Mouse (Mus musculus): ENCODE results near the gene Arid3c. TPM values are rescaled to one million over a fixed set of nuclear protein-coding genes. Genes with fewer than 3 reads are reported as not detected.
"Not testable (repeated sequence)": the region's sequence is repeated elsewhere in the genome, so short reads cannot be mapped to it uniquely, and the experiment has no call there.

Gene Arid3c
- polyA plus RNA-seq (2012; rRNA removed), result not detected in 2 replicates

DNA sequence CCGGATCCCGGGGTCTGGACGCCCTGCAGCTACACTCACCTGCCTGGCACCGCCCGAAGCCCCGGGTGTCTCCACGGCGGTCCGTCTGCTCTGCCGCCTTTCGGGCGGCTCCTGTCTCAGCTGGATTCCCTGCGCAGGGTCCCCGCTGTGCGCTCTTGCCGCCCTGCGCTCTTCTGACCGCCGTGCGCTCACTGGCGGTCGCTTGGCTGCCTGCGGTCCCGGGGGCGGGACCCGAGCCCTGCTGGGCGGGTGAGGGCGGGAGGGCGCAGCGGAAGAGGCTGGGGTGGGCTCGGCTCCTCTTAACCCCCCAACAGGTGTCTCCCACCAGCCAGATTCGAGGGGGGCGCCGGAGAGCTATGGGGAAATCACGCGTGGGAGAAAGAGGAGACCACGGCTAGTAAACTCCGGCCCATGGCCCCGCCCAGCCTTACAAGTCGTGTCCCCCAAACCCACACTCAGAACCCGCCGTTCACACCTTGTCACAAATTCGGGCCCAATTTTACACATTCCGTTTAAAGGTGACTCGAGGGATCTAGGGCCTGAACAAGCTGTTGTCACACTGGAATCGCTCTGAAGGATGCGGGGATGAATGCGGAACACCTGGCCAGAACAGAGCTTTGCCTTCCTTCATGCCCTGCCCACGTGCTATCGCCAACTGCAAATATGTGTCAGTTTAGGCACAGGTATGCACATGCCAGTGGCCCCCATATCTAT lies at the start of gene Arid3c:
Gene Arid3c (minus strand): TSS at position 91 of the 714 bp plus-strand sequence.
- no peak for DNase-seq
- Histone ChIP-seq H3K4me1 (ENCODE audit: control insufficient read depth, insufficient read depth, low read length) (no peaks in the 10 kb centered on the region), H3K27me3 (replicated peaks; ENCODE audit: control insufficient read depth, insufficient read depth, low read length) (peaks cover 5% of the 10 kb centered on the region), H3K27ac (ENCODE audit: insufficient read depth, low read depth, low read length) (no peak within 1 kb of the TSS), H3K4me3 (ENCODE audit: insufficient read depth, low read depth, low read length) (0 out of 2 replicates have a peak within 1 kb of the TSS, but pooled peaks have one; percentile 9), H3K36me3 (ENCODE audit: control insufficient read depth, insufficient read depth, low read length) (no peaks in the 10 kb centered on the region)
- TF ChIP-seq POLR2A (IDR thresholded peaks at IDR 0.05; ENCODE audit: low read depth, low read length) (no peak), CTCF (conservative IDR thresholded peaks at IDR 0.05; ENCODE audit: insufficient read depth, insufficient read length, low read depth, low read length) (no peak)
- 2% methylated on average over 50 of the region's 50 CpGs for WGBS

DNA sequence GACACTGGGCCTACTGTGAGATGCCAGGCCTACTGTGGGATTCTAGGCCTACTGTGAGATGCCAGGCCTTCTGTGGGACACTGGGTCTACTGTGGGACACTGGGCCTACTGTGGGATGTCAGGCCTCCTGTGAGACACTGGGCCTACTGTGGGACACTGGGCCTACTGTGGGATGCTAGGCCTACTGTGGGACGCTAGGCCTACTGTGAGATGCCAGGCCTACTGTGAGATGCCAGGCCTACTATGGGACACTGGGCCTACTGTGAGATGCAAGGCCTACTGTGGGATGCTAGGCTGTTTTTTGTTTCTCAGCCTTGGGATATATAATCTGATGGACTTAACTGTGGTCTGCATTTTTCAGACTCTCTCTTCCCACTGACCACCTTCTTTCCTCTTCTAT lies 44.9 kb upstream of the Arid3c start:
- WGBS, result 94% methylated on average over 1 of the region's 1 CpGs
- H3K4me3 ChIP-seq (ENCODE audit: insufficient read depth, low read depth, low read length); DNase-seq; H3K27me3 ChIP-seq (replicated peaks; ENCODE audit: control insufficient read depth, insufficient read depth, low read length); H3K27ac ChIP-seq (ENCODE audit: insufficient read depth, low read depth, low read length); H3K4me1 ChIP-seq (ENCODE audit: control insufficient read depth, insufficient read depth, low read length); H3K36me3 ChIP-seq (ENCODE audit: control insufficient read depth, insufficient read depth, low read length): not testable (repeated sequence)

GRCm38 (mm10) chr4:41774506-41774905 lies 43.6 kb upstream of the Arid3c start:
- H3K4me3 ChIP-seq (ENCODE audit: insufficient read depth, low read depth, low read length); H3K4me1 ChIP-seq (ENCODE audit: control insufficient read depth, insufficient read depth, low read length); H3K27me3 ChIP-seq (replicated peaks; ENCODE audit: control insufficient read depth, insufficient read depth, low read length); H3K36me3 ChIP-seq (ENCODE audit: control insufficient read depth, insufficient read depth, low read length); DNase-seq: not testable (repeated sequence)
- WGBS, result 71% methylated on average over 3 of the region's 3 CpGs
- peak overlapping the region; percentile 65; the same call in 1 of the 2 replicates for H3K27ac ChIP-seq (ENCODE audit: insufficient read depth, low read depth, low read length)

DNA sequence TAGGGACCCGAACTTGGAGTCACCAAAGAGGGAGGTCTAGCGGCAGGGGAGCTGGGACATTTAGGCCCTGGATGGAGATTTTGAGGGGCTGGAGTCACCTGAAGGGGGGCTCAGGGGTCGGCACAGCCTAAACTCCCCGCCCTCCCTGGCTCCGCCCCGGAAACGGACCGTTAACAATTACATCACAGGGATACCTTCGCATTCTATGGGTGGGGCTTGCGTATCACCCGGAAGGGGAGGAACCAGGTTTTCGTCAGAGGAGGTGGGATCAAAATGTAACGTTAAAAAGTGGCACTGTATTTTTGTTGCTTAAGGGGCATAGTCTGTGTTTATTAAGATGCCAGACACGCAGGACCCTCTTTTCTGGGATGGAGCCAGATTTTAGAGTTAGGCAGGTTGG lies 43.1 kb upstream of the Arid3c start, which contains the start of gene Ccl27a:
Gene Ccl27a (minus strand): TSS at position 246 of the 400 bp plus-strand sequence.
- peak within 1 kb of the TSS; percentile 86 for H3K27ac ChIP-seq (ENCODE audit: insufficient read depth, low read depth, low read length)
- H3K36me3 ChIP-seq (ENCODE audit: control insufficient read depth, insufficient read depth, low read length); H3K4me1 ChIP-seq (ENCODE audit: control insufficient read depth, insufficient read depth, low read length); H3K27me3 ChIP-seq (replicated peaks; ENCODE audit: control insufficient read depth, insufficient read depth, low read length): not testable (repeated sequence)
- H3K4me3 ChIP-seq (ENCODE audit: insufficient read depth, low read depth, low read length), result peak within 1 kb of the TSS; percentile 66
- peak; percentile 94 for DNase-seq
- WGBS, result 4% methylated on average over 12 of the region's 14 CpGs

DNA sequence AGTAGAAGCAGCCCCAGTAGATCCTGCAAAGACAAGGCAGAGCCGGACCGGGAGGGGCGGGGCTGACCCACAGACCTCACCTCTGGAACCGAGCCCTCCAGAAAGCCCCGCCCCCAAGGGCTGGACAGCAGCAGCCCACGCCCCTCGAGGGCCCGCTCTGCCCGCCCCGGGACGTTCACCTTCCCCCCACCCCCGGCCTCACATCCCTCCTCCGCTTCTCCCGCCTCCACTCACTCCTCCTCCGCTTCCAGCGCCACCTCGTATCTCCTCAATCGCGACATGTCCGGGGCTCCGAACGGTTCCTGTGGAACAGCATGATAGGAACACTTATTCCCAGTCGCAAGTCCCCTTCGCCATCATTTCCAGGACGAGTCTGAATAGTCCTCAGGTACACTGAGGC lies 42.6 kb upstream of the Arid3c start:
- H3K36me3 ChIP-seq (ENCODE audit: control insufficient read depth, insufficient read depth, low read length); H3K27me3 ChIP-seq (replicated peaks; ENCODE audit: control insufficient read depth, insufficient read depth, low read length); H3K4me1 ChIP-seq (ENCODE audit: control insufficient read depth, insufficient read depth, low read length): not testable (repeated sequence)
- peak; percentile 91 for DNase-seq
- Histone ChIP-seq H3K27ac (ENCODE audit: insufficient read depth, low read depth, low read length) (peak overlapping the region; percentile 86), H3K4me3 (ENCODE audit: insufficient read depth, low read depth, low read length) (peak overlapping the region; percentile 66)
- WGBS, result 0% methylated on average over 18 of the region's 25 CpGs

DNA sequence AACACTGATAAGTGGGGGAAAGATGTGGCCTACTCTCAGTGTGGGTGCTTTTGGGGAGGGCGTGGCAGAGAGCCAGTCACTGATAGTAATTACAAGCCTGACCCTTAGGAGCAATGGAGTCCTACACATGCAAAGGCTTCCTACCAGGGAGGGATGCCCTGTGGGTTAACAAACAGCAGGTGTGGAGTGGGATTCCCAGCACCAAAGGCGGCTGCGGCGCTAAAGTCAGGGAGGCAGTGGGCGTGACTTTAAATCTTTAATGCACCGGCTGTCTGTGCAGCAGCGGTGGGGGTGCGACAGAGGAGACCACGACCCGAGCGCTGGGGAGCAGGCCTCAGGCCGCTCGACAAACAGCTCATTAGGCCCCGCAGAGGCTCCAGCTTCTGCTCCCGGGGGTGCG lies 42.0 kb upstream of the Arid3c start:
- 8% methylated on average over 7 of the region's 16 CpGs for WGBS
- H3K27ac ChIP-seq (ENCODE audit: insufficient read depth, low read depth, low read length); H3K4me1 ChIP-seq (ENCODE audit: control insufficient read depth, insufficient read depth, low read length); DNase-seq; H3K36me3 ChIP-seq (ENCODE audit: control insufficient read depth, insufficient read depth, low read length); H3K27me3 ChIP-seq (replicated peaks; ENCODE audit: control insufficient read depth, insufficient read depth, low read length): not testable (repeated sequence)
- peak overlapping the region; percentile 42 for H3K4me3 ChIP-seq (ENCODE audit: insufficient read depth, low read depth, low read length)

DNA sequence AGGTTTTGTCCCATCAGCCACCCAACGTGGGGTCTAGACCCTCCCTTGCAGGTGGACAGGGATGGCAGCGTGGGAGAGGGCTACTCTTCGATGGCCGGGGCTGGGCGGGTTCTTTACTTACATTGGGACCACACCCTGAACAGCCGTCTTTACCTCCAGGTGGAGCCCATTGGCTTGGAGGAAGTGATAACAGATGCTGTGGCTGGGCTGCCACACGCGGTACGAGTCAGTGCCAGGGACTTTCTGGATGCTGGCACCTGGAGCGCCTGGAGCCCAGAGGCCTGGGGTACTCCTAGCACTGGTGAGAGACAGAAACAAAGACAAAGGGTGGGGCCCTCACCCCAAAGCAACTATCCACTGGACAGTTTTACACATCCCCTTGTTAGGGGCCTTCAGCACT lies 36.4 kb upstream of the Arid3c start:
- WGBS, result 83% methylated on average over 10 of the region's 10 CpGs
- H3K4me3 ChIP-seq (ENCODE audit: insufficient read depth, low read depth, low read length); H3K4me1 ChIP-seq (ENCODE audit: control insufficient read depth, insufficient read depth, low read length); H3K27me3 ChIP-seq (replicated peaks; ENCODE audit: control insufficient read depth, insufficient read depth, low read length); H3K27ac ChIP-seq (ENCODE audit: insufficient read depth, low read depth, low read length); H3K36me3 ChIP-seq (ENCODE audit: control insufficient read depth, insufficient read depth, low read length); DNase-seq: not testable (repeated sequence)

- H3K4me1 ChIP-seq (ENCODE audit: control insufficient read depth, insufficient read depth, low read length), result peaks cover 19% of the 10 kb centered on the region; the same call in 1 of the 2 replicates
- H3K4me3 ChIP-seq (ENCODE audit: insufficient read depth, low read depth, low read length); H3K36me3 ChIP-seq (ENCODE audit: control insufficient read depth, insufficient read depth, low read length); H3K27me3 ChIP-seq (replicated peaks; ENCODE audit: control insufficient read depth, insufficient read depth, low read length); DNase-seq; H3K27ac ChIP-seq (ENCODE audit: insufficient read depth, low read depth, low read length): not testable (repeated sequence)
- 72% methylated on average over 5 of the region's 6 CpGs for WGBS
Observed at GRCm38 (mm10) chr4:41763176-41763575, 32.2 kb upstream of the Arid3c start.

GRCm38 (mm10) chr4:41762688-41763114 lies 31.8 kb upstream of the Arid3c start:
- not testable (repeated sequence) for H3K27me3 ChIP-seq (replicated peaks; ENCODE audit: control insufficient read depth, insufficient read depth, low read length); H3K4me3 ChIP-seq (ENCODE audit: insufficient read depth, low read depth, low read length); H3K27ac ChIP-seq (ENCODE audit: insufficient read depth, low read depth, low read length); H3K36me3 ChIP-seq (ENCODE audit: control insufficient read depth, insufficient read depth, low read length)
- peaks cover 19% of the 10 kb centered on the region; the same call in 1 of the 2 replicates for H3K4me1 ChIP-seq (ENCODE audit: control insufficient read depth, insufficient read depth, low read length)
- WGBS, result 48% methylated on average over 8 of the region's 8 CpGs
- peak; percentile 34 for DNase-seq
